Mouse (Mus musculus) adrenal gland, postnatal 14 days (tissue): ENCODE measurements around the gene Anxa7. TPM values are rescaled to one million over a fixed set of nuclear protein-coding genes. Genes with fewer than 3 reads are reported as not detected.

Experiments
- DNase-seq: peaks from one replicate; pipeline ENCODE4 v3.0.0; 2021; ENCODE audit warnings: mixed read lengths
- long read RNA-seq, 2 experiments: library from polyadenylated mRNA; stranded (forward); transcript quantifications; one replicate each; pipeline ENCODE4 v2.0.0; 2021
- total RNA-seq: library from RNA; stranded (reverse); gene quantifications from 2 replicates; pipeline ENCODE4 v1.2.3, GENCODE M21; 2021

Gene Anxa7
- total RNA-seq: 67.7 and 72.5 TPM in 2 replicates
- long read RNA-seq, experiment 1, transcript Anxa7-201 (13 exons, 2,851 nt): major isoform, 94 of 121 reads
- long read RNA-seq, experiment 1, partial matches to known transcripts: 11 of 121 reads
- long read RNA-seq, experiment 1, other reads (novel, unspliced or antisense): 12 of 121 reads
- long read RNA-seq, experiment 2, transcript Anxa7-201 (13 exons, 2,851 nt): major isoform, 46 of 74 reads
- long read RNA-seq, experiment 2, partial matches to known transcripts: 14 of 74 reads
- long read RNA-seq, experiment 2, other reads (novel, unspliced or antisense): 12 of 74 reads

DNA sequence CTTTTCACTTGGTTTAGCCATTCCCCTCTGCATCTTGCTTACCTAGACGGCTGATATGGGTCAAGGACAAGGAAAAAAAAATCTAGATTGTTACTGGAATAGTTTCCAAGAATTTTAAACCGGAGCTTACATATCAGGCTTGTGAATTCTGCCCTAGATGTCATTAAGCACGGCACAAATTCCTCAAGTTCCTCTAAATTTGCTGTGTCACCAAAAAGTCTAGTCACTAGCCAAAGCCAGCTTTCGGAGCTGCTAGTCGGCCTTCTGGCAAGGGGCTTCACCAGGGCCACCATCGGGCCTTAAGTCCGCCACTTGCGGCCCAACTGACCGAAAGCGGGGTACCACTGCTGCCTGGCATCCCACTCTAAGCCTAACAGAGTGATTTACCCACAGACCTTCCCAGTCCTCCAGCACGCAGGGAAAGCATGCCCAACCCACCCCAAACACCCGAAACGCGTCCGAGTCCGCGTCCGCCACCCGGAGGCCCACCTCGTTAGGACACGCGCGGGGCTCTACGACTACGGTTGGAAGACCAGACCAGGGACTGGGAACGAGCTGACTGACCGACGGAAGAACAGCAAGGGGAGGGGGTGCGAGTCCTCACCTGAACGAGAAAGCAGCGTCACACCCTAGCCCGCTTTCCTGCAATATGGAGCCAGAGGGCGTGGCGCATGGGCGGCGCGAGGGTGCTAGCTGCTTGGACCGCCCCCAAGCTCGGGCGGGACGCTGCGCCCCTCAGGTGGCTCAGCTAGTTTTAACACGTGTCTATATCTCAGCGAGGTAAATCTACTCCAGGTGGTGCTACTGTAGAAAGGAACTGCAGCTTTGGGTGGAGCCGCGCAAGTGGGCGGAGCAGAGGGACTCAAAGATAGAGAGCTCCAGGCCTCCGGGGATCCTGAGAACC is at the start of gene Anxa7:
Anxa7 (minus strand) TSS at position 843 of the 904 bp plus-strand sequence.
- DNase-seq: peak; percentile 81

DNA sequence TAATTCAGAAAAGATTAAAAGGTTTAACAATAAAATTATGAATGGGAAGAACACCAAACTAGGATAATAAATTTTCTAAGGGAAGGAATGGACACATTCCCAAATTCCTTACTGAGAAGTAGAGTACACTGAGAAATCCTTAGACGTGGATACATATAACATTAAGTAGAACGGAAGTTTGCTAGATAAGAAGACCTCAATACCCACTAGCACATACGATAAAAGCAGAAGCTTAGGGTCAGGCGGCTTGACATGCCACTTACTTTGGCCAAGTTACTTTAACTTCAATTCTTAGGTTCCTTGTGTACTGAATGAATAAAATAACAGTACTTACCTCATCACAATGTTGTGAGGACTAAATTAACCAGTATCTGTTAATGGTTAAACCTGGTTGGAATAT is 49.7 kb upstream of the Anxa7 start:
- no peak for DNase-seq

DNA sequence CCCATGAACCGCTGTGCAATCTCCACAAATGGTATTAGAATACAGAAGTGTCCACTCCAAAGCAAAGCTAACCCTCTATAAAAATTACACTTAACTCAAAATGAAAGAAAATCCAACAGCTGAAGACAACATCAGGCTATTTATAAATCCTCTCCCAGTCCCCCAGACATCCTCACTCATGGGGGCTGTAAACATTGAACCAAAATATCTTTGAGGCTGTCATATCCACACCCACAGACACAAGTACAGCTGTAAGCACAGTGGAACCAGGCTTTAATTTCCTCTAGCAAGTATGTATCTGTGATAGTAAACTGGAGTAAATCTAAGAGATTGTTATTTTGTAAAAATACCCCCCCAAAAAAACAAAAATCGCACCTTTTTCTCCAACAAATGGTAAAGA is 40.2 kb upstream of the Anxa7 start:
- DNase-seq: no peak

DNA sequence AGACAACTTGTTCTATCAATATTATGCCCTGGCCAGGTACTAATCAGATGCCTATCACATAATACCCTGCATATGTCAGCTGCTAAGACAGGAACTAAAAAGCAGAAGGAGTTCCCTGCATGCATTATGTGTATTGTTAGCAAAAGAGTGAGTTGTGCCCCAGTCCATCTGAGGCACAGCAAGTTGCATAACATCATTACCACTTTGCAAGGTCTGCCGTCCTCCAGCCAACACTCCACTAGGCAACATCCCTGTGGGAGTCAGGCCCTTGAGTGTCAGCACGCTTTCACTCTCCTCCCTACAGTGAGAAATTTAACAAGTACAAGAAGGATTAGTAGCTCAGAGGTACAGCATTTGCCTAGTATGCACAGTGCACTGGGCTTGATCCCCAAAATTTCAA is 28.5 kb upstream of the Anxa7 start:
- peak; percentile 16 for DNase-seq

DNA sequence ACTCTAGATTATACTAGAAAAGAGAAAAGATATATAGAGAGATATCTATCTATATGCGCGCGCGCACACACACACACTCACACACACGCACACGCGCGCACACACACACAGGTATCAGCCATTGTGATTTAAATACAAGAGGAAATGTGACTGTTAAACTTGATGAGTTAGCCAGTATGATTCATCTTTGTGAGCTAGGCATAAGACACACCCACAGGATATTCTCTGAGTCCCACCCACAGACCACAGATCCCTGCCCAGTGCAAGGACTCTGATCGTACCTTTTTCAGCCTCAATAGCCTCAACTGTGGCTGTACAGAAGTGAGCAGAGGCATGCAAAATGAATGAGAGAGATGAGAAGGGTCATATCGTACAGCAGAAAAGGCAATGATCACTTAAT is 23.0 kb upstream of the Anxa7 start:
- DNase-seq: no peak

DNA sequence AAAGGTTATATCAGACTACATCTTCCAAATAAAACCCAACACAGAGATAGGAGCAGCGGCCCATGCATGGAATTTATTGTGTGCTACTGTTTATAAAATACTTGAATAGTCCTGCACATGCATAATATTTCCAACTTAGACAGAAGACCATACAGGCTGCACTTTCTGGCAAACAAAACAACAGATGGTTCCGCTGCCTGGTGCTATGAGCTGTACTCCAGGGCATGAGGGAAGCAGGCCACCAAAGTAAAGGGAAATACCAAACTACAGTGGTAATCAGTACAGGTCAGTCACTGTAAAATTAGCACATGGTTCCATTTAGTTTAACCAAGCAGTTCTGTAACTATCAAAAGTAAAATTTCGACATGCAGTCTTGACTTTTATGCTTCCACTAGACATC is 20.0 kb upstream of the Anxa7 start:
- DNase-seq: no peak

DNA sequence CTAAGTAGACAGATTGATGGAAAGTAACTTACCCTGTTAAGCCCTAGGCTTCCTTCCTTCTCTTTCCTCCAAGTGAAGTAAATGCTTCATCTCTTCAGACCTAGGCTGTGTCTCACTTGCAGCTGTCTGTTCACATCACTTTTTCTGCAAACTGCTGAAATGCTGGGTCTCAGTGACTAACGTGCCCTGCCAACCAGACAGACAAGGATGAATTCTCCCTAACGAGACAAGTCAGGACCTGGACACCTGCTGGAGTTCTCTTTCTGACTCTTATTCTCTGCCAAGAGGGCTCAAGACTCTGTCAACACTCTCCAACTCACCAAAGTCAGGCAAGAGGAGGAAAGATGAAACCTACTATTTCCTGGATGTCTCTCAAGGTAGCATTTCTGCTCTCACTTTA is 16.7 kb upstream of the Anxa7 start, which contains the start of gene Mss51:
Mss51 (minus strand) TSS at position 299 of the 400 bp plus-strand sequence.
- DNase-seq: no peak

DNA sequence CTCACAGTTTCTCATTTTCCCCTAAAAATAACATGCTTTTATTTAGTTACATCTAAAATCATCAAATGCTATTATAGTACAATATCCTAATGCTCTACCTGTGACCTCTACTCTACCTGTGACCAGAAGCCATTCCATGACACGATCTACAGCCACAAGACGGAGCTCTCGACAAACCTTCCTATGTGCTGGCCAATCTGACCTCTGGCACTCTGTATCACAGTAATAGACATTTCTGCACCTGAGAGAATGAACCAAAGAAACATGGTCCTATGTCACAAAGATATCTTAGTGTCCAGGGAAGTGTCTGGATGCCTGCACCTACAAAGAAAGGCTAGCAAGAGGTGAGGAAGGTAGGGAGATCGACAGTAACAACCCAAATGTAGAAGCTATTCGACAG is 6.1 kb upstream of the Anxa7 start:
- no peak for DNase-seq

DNA sequence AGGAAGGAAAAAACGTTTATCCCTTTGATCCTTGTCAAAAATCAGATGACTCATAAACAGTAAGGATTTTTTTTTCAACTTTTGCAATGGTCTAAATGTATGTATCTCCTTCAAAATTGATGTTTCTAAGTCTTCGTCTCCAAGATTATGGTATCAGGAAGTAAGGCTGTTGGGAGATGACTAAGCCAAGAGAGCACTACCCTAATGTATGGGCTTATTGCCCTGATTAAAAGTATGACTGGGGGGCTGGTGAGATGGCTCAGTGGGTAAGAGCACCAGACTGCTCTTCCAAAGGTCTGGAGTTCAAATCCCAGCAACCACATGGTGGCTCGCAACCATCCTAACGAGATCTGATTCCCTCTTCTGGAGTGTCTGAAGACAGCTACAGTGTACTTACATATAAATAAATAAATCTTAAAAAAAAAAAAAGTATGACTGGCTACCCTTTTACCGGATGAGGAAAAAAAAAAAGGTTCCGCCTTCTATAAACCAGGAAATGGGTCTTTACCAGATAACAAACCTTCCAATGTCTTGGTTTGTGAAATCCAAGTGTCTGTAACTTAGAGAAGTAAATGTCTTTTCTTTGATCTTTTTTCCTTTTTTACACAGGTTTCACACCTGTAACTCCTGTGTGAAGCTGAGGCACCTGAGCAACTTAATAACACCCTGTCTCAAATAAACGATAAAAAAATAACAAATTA is 2.3 kb upstream of the Anxa7 start:
- no peak for DNase-seq

DNA sequence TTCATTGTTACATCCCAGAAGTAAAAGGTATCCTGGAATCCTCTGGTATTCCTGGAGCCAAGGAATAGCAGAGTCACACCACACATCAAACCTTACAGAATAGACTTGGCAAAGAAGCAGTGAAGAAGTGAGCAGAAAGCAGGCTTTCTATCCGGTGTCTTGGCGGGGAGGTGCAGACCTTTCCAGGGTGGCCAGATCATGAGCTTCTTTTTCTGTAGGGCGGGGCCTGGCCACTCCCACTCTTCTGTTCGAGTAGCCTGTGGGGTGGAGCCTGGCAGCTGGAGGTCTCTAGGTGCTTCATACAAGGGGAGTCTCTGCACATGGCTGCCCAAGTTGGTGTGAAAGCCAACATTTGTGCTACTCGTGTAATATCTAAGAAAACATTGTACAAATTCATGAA is 1.3 kb upstream of the Anxa7 start:
- peak; percentile 32 for DNase-seq

DNA sequence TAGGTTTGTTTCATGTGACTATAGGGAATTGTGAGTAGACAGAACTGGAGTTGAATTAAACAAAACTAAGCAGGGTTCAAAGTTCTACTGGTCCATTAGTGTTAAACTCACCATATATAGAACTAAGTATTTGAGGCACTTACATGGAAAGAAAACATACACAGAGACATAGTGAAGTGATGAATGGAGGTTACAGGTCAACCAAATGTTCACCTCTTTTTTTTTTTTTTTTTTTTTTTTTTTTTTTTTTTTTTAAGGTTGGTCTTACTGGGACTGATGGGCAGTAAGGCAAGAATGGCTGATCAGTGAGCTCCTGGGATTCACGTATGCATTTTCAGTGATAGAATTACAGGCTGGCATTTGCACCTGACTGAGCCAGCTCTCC is 254 bp upstream of the Anxa7 start:
- no peak for DNase-seq

DNA sequence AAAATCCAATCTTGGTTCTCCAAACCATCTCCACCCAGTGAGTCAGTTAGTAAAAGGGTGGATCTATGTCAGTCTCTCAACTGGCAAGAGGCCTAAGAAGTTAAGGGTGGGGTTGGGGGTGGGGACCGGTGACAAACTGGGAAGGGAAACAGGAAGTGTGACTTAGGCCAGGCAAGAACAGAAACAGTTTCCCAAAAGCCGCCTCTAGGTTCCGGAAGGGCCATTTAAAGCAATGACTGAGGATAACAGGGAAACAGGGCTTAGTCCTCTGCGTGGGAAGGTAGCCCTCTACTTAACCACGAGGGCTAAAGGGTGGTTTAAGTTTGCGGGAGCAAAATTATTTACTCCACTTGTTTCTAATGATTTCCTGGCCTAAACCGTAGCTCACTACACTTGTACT is 1.1 kb downstream of the Anxa7 start:
- DNase-seq: peak; percentile 66

DNA sequence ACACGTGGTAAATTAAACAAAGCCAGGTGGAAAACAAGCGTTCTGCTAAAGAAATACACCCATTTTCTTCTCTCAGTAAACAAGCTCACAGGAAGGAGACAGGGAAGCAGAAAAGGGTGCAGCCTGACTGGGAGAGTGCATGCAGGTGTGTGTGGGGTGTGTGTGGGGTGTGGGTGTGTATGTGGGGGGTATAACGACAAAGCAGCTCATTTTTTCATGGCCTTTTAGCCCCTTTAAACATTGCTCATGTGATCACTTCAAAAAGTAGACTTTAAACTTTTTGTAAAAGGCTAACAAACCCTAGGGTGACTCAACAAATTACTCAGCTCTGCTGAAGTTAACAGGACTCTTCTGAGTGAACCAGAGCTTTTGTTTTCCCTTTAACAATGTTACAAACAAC is 1.5 kb downstream of the Anxa7 start:
- no peak for DNase-seq

DNA sequence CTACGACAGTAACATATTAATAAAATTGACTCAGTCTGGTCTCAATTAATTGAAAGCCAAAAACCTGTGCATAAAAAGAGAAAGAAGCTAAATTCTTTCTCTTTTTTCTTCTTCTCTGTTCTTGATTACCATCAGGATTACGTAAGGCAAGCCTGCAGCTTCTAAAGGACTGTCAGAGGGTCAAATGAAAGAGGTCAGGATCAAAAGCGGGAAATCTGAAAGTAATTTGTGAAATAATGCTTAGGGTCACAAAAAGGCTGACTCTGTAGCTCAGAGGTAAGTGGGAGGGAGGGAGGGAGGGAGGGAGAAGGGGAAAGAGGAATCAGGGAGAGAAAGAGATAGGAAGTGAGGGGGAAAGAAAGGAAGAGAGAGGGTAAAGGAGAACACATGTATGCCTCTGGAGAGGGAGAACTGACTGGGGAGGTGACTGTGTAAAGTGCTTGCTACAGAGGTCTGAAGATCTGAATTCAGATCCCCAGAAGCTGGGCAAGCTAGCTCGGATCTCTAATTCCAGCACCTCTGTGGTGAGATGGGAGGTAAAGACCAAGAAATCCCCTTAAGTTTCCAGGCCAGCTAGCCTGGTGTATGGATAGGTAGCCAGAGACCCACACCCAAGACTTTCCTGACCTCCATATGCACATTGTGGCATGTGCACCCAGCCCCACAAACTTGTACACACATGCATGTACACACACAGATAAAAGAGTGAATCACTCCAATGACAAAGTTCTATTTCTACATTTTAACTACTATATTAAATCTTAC is 2.5 kb downstream of the Anxa7 start:
- DNase-seq: no peak

DNA sequence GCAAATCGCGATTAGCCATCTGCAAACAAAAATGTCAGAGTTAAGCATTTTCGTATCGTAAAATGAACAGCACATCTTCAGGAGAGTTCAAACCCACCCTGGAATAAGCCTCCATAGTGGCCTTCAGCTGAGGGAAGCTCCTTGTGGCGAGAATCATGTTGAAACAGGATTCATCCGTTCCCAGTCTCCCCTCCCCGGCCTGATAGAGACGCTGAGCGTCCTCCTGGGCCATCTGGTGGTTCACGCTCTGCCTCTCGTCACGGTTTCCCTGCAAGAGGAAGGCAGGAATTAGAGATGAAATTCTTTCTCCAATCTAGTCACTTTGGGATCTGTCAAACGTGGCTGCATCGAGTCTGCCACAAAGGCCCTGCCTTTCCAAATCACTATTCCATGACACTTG is 19.7 kb downstream of the Anxa7 start:
- no peak for DNase-seq

DNA sequence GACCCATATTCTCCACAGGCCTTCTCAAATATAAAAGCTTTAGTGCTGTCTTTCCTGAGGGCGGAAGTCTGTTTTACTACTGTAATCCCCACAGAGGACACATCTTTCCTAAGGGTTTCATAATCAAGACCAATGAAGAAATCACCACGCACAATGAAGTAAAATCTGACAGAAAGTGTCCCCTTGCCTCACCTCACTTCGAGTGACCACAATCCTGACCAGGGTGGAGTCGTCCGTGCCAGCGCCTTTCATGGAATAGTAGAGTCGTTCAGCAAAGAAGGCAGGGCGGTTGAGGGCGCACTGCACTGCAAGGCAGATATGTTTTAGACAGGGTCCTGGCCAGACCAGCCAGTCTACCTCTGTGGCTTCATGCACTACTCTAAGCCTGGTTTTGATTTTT is 21.6 kb downstream of the Anxa7 start:
- DNase-seq: no peak

DNA sequence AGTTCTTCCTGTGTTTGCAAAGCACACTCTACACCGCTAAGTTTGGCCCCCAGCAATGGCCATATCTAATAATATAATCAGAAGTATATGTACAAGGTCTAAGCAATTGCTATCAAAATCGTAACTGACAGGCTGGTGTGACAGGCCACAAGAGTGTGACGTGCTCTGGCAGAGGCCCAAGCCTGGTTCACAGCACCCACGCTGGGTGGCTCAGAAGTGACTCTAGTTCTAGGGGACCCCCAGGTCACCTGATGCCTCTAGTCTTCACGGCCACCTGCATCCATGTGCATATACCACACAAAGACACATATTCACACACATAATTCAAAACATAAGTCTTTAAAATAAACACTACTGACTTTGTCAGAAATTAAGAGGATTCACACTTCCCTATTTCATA is 27.0 kb downstream of the Anxa7 start:
- DNase-seq: no peak

DNA sequence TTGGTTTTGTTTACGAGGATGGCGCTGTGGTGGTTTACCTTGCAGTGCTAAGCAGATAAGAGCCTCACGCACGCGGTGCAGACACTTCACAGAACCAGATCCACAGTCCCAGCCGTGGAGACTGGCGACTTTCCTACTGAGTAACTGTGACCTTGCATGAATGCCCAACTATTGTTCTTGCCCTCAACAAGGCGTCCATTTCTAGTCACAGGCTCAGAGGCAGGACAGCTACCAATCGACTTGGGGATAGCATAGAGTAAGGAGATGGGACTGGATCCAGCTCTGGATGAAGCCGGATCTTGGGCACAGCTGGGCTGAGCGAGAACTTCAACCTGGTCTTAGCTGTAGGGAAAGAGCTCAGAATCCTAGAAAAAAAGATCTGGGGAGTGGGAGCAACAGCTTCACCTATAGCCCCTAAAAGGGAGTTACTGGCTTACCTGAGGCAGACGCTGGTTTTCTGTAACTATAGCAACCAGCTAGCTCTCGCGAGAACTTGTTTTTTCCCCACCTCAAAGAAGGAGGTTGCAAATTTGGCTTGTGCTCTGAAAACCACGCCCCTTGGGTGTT is 28.1 kb downstream of the Anxa7 start, which contains the start of gene Cfap70:
Cfap70 (minus strand) TSS at position 462 of the 567 bp plus-strand sequence.
- peak; percentile 90 for DNase-seq

DNA sequence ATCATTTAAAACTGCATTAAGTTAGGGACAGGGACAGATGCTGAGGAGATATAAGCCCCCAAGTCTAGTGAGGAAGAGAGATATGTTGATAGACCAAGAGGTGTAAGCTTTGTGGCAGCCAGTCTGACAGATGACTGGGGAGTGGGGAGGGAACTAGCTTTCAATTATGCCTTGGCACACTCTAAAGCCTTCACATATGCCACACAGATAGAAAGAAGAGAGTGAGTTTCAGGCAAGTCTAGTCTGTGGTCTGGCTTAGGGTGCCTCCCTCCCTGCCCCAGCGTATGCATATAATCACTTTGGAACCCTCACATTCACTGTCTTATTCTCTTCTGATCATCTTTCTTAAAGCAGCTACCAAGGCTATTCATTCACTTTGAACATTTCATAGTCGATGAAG is 28.6 kb downstream of the Anxa7 start:
- DNase-seq: no peak

DNA sequence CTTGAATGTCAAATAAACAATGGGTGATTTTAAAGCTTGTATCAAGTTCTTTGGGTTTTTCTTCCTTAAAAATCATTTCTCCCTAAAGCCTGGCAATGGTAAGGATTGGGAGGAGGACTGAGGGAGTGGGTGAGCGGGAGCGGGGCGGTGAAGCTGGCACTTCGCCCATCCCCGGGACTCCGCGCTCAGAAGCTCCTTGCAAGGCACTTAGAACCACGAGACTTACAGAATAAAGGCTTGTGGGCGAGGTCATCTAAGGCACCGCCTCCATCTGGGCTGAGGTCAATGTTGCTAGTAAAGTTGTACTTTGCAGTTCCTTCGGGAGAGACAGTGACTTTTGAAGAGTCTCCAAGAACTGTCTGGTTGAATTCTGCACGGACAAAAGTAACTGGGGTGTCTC is 32.7 kb downstream of the Anxa7 start:
- peak; percentile 10 for DNase-seq

DNA sequence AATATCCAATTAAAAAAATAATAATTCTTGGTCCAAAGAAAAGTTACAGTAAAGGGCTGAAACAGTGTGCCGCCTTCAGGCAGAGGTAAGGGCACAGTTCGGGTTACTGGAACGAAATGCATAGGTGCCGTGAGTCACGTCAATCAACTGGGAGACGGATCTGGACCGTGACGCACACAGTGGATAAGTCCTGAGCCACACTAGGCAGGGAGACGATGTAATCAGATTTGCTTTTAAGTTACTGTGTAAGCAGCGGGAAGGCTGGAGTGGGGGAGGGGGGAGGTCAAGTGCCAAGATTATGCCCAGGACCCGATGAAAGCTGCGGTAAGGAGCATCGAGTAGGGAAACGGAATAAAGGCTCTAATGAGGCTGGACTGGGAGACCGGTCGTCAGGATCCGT is 37.7 kb downstream of the Anxa7 start:
- DNase-seq: peak; percentile 10

DNA sequence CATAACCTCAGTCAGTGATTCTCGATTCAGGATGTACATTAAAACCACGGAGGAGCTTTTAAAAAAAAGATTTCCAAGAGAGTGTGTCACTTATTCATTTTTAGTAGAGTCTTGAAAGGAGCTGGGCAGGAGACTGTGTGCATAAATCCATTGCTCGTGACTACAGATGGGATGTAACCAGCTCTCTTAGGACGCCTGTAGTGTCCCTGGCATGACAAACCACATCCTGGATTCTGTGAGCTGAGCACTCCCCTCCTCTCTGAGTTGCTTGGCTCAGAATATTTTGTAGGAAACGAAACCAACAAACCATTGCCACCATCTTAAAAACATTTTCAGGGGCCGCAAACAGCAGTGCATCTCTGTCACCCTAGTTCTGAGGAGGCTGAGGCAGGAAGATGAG is 43.0 kb downstream of the Anxa7 start:
- no peak for DNase-seq
